Mouse (Mus musculus) erythroblast, embryonic 14.5 days (primary cell): ENCODE data around the gene Lrch4. TPM values are rescaled to one million over a fixed set of nuclear protein-coding genes. Genes with fewer than 3 reads are reported as not detected.
"Not testable (repeated sequence)": the region's sequence is repeated elsewhere in the genome, so short reads cannot be mapped to it uniquely, and the experiment has no call there.

Experiments
- H3K27me3 ChIP-seq: 2 replicates; pipeline ENCODE4 v1.6.1; 2012; ENCODE audit warnings: inconsistent platforms; ENCODE audit not compliant: control insufficient read depth
- H3K36me3 ChIP-seq: 2 replicates; pipeline ENCODE4 v1.6.1; 2012; ENCODE audit warnings: mild to moderate bottlenecking, inconsistent platforms; ENCODE audit not compliant: control insufficient read depth
- H3K4me1 ChIP-seq: 2 replicates; pipeline ENCODE4 v1.6.1; 2012; ENCODE audit warnings: inconsistent platforms; ENCODE audit not compliant: control insufficient read depth
- H3K4me3 ChIP-seq: replicated peaks from 2 replicates; pipeline ENCODE3; 2012; ENCODE audit warnings: moderate library complexity, mild to moderate bottlenecking, inconsistent platforms
- H3K9me3 ChIP-seq: 2 replicates; pipeline ENCODE4 v1.6.1; 2012; ENCODE audit warnings: low read length, inconsistent platforms, mixed read lengths; ENCODE audit not compliant: control insufficient read depth
- GATA1 ChIP-seq: IDR thresholded peaks from 2 replicates; pipeline ENCODE4 v1.6.1; 2012; ENCODE audit warnings: low read length, inconsistent platforms, mixed read lengths
- TAL1 ChIP-seq: IDR thresholded peaks from 3 replicates; pipeline ENCODE4 v1.6.1; 2012; ENCODE audit warnings: low read length, inconsistent platforms, mixed read lengths
- polyA plus RNA-seq: library from polyadenylated mRNA; stranded (reverse); fragments of >175 nt; gene quantifications from 2 replicates; pipeline ENCODE4 v1.2.3, GENCODE M21; 2012

Lrch4 gene
- polyA plus RNA-seq, 1 experiment: 7.1 TPM

- H3K4me1 ChIP-seq: peaks cover 25% of the 10 kb centered on the region
- H3K36me3 ChIP-seq: peaks cover 8% of the 10 kb centered on the region
- no peak for TF ChIP-seq GATA1
- no peak for TF ChIP-seq TAL1
- H3K27me3 ChIP-seq: peaks cover 31% of the 10 kb centered on the region
- H3K4me3 ChIP-seq: no peak overlapping the region
- no peaks in the 10 kb centered on the region for H3K9me3 ChIP-seq
These were observed 18.2 kb upstream of the Lrch4 start for GRCm38 (mm10) chr5:137610548-137611244.

- TF ChIP-seq TAL1 (no peak), GATA1 (no peak)
- Histone ChIP-seq H3K36me3 (peaks cover 5% of the 10 kb centered on the region), H3K9me3 (no peaks in the 10 kb centered on the region), H3K4me1 (peaks cover 20% of the 10 kb centered on the region), H3K27me3 (peaks cover 31% of the 10 kb centered on the region), H3K4me3 (no peak overlapping the region)
These were observed 17.7 kb upstream of the Lrch4 start for GRCm38 (mm10) chr5:137611245-137611602.

GRCm38 (mm10) chr5:137613076-137613475, 15.8 kb upstream of the Lrch4 start:
- Histone ChIP-seq H3K27me3 (peaks cover 29% of the 10 kb centered on the region), H3K4me1 (peaks cover 14% of the 10 kb centered on the region), H3K9me3 (no peaks in the 10 kb centered on the region), H3K4me3 (no peak overlapping the region), H3K36me3 (no peaks in the 10 kb centered on the region)
- TF ChIP-seq TAL1: no peak

- Histone ChIP-seq H3K4me1 (peaks cover 13% of the 10 kb centered on the region), H3K27me3 (peaks cover 29% of the 10 kb centered on the region), H3K4me3 (no peak within 1 kb of the TSS), H3K9me3 (no peaks in the 10 kb centered on the region), H3K36me3 (no peaks in the 10 kb centered on the region)
- TF ChIP-seq GATA1 (no peak), TAL1 (no peak)
These were observed 15.4 kb upstream of the Lrch4 start, which contains the start of gene Pcolce for GRCm38 (mm10) chr5:137613550-137613949. Pcolce (minus strand) TSS chr5:137613784.

- not testable (repeated sequence) for H3K36me3 ChIP-seq, H3K9me3 ChIP-seq, H3K4me3 ChIP-seq
- Histone ChIP-seq H3K4me1 (peaks cover 11% of the 10 kb centered on the region), H3K27me3 (peaks cover 29% of the 10 kb centered on the region)
These were observed 14.0 kb upstream of the Lrch4 start for GRCm38 (mm10) chr5:137614921-137615320.

- no peak overlapping the region for H3K4me3 ChIP-seq
- peaks cover 11% of the 10 kb centered on the region for H3K4me1 ChIP-seq
- H3K36me3 ChIP-seq: no peaks in the 10 kb centered on the region
- H3K9me3 ChIP-seq: no peaks in the 10 kb centered on the region
- TF ChIP-seq TAL1: no peak
- H3K27me3 ChIP-seq: peaks cover 26% of the 10 kb centered on the region
These were observed 13.6 kb upstream of the Lrch4 start for GRCm38 (mm10) chr5:137615347-137615746.

- no peaks in the 10 kb centered on the region for H3K36me3 ChIP-seq
- no peak for TF ChIP-seq TAL1
- no peak for TF ChIP-seq GATA1
- H3K27me3 ChIP-seq: peaks cover 12% of the 10 kb centered on the region
- H3K4me3 ChIP-seq: no peak overlapping the region
- H3K9me3 ChIP-seq: peaks cover 4% of the 10 kb centered on the region
- H3K4me1 ChIP-seq: peaks cover 20% of the 10 kb centered on the region
These were observed 4.9 kb upstream of the Lrch4 start for GRCm38 (mm10) chr5:137623937-137624530.

- peaks cover 1% of the 10 kb centered on the region for H3K9me3 ChIP-seq
- H3K27me3 ChIP-seq: peaks cover 2% of the 10 kb centered on the region; the same call in 1 of the 2 replicates
- H3K4me3 ChIP-seq: peak overlapping the region; percentile 99
- TF ChIP-seq GATA1 (no peak), TAL1 (no peak)
- H3K36me3 ChIP-seq: peaks cover 25% of the 10 kb centered on the region
- peaks cover 53% of the 10 kb centered on the region for H3K4me1 ChIP-seq
These were observed 930 bp upstream of the Lrch4 start for GRCm38 (mm10) chr5:137627991-137628390.

- peaks cover 38% of the 10 kb centered on the region for H3K36me3 ChIP-seq
- H3K27me3 ChIP-seq: peaks cover 2% of the 10 kb centered on the region; the same call in 1 of the 2 replicates
- no peaks in the 10 kb centered on the region for H3K9me3 ChIP-seq
- H3K4me1 ChIP-seq: peaks cover 54% of the 10 kb centered on the region
- H3K4me3 ChIP-seq: peak overlapping the region; percentile 99
- TF ChIP-seq TAL1 (no peak), GATA1 (no peak)
These were observed 393 bp downstream of the Lrch4 start for GRCm38 (mm10) chr5:137629306-137629721.
